Mouse (Mus musculus) kidney, embryonic 15.5 days (tissue): ENCODE data around the gene Malsu1. TPM values are rescaled to one million over a fixed set of nuclear protein-coding genes. Genes with fewer than 3 reads are reported as not detected.
A peak's percentile ranks its signal among the peaks of the same experiment; 100 is the strongest.

Source experiments
- ATAC-seq: fragments of 200-750 bp; cut with Nextera tagmentation; replicated peaks from 2 replicates; pipeline ENCODE4 v1.8.0; 2017; ENCODE audit warnings: moderate TSS enrichment; ENCODE audit not compliant: low FRiP score
- H3K27ac ChIP-seq: fragments of 300-500 bp; sonication (generic); 2 replicates; pipeline ENCODE4 v1.5.1; 2015; ENCODE audit warnings: mild to moderate bottlenecking, inconsistent platforms
- H3K27me3 ChIP-seq: fragments of 300-500 bp; sonication (generic); 2 replicates; pipeline ENCODE4 v1.6.1; 2015; ENCODE audit warnings: inconsistent platforms
- H3K36me3 ChIP-seq: fragments of 300-500 bp; sonication (generic); 2 replicates; pipeline ENCODE4 v1.6.1; 2015; ENCODE audit warnings: inconsistent platforms
- H3K4me1 ChIP-seq: fragments of 300-500 bp; sonication (generic); 2 replicates; pipeline ENCODE4 v1.6.1; 2015; ENCODE audit warnings: inconsistent platforms
- H3K4me2 ChIP-seq: fragments of 300-500 bp; sonication (generic); 2 replicates; pipeline ENCODE4 v1.6.1; 2015; ENCODE audit warnings: moderate library complexity, mild to moderate bottlenecking, inconsistent platforms
- H3K4me3 ChIP-seq: fragments of 300-500 bp; sonication (generic); replicated peaks from 2 replicates; pipeline ENCODE4 v1.5.1; 2015; ENCODE audit warnings: mild to moderate bottlenecking, inconsistent platforms
- H3K9ac ChIP-seq: fragments of 300-500 bp; sonication (generic); 2 replicates; pipeline ENCODE4 v1.6.1; 2015; ENCODE audit warnings: mild to moderate bottlenecking, inconsistent platforms
- H3K9me3 ChIP-seq: fragments of 300-500 bp; sonication (generic); replicated peaks from 2 replicates; pipeline ENCODE4 v1.6.1; 2016; ENCODE audit warnings: inconsistent platforms
- WGBS: fragments of 180-500 bp; shearing (Covaris S2); methylation state at CpG from one replicate; pipeline ENCODE4 v1.1.7; 2015; ENCODE audit warnings: mixed read lengths; 5-methylcytosine and 5-hydroxymethylcytosine counted together
- polyA plus RNA-seq: library from polyadenylated mRNA; unstranded; fragments of >200 nt; fragmentation: Nextera tagmentation; extraction: Ambion mirVana; gene quantifications from 2 replicates; pipeline ENCODE4 v1.2.1, GENCODE M21; 2015

Malsu1 gene
- polyA plus RNA-seq, 1 experiment from 2014 or later: 77.6 TPM

DNA sequence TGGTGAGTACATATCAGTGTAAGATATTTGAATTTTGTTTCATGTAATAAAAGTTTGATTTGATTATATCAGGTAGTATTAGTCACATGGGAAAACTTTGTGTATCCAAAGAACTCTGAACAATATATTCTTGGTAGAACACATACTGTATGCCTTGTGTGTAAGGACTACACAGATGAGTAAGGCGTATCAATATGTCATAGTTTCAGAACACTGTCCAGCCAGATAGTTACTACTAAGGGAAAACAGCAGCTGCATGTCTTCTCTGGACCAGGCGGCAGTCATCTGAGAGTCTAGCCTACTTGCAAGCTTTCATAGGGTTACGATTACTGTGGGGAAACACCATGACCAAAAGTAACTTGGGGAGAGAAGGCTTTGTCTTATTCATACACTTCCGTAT is 9.4 kb downstream of the Malsu1 start:
- Histone ChIP-seq H3K4me2 (no peak overlapping the region), H3K27ac (no peak overlapping the region), H3K36me3 (peaks cover 61% of the 10 kb centered on the region), H3K4me1 (no peaks in the 10 kb centered on the region), H3K9me3 (no peaks in the 10 kb centered on the region), H3K27me3 (no peaks in the 10 kb centered on the region), H3K9ac (no peak overlapping the region), H3K4me3 (no peak overlapping the region)
- WGBS: 85% methylated on average over 4 of the region's 4 CpGs
- no peak for ATAC-seq

DNA sequence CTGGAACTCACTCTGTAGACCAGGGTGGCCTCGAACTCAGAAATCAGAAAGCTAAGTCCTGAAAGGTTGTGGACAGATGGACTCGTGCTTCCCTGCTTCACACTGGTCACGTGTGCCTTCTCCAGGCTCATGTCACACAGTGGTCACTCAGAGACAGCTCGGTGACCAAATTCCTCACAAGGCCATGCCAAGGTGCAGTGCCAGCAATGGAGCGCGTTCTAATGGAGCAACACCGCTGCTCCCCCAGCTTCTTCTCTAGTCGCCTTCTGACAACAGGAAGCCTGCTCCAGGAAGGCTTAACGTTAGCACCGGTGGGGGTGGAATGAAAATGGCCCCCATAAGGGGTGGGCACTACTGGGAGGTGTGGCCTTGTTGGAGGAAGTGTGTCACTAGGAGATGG is 21.4 kb downstream of the Malsu1 start:
- Histone ChIP-seq H3K27me3 (no peaks in the 10 kb centered on the region), H3K4me2 (no peak overlapping the region), H3K4me3 (no peak overlapping the region), H3K9me3 (no peaks in the 10 kb centered on the region), H3K27ac (no peak overlapping the region), H3K36me3 (peaks cover 87% of the 10 kb centered on the region), H3K4me1 (peaks cover 13% of the 10 kb centered on the region; the same call in 1 of the 2 replicates), H3K9ac (no peak overlapping the region)
- 92% methylated on average over 10 of the region's 10 CpGs for WGBS
- no peak for ATAC-seq

DNA sequence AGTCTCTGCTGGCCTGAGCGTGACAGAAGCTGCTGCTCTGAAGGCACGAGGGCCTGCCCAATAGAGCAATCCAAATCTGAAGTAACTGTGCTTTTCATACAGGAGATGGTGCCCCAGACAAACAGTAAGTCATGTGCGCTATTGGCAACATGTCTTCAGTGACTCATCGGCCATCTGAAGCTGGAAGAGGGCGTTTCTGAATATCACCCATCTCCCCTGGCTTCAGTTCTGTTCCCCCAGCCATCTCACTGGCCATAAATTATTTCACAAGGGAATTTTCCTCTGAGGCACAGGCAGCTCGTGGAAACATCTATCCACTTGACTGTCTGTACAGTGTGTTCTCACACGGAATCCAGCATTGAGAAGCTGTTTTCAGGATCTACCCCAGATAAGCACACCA is 22.8 kb downstream of the Malsu1 start:
- no peak overlapping the region for H3K9ac ChIP-seq
- peaks cover 13% of the 10 kb centered on the region; the same call in 1 of the 2 replicates for H3K4me1 ChIP-seq
- H3K4me2 ChIP-seq: no peak overlapping the region
- H3K27ac ChIP-seq: peak overlapping the region; percentile 45; the same call in 1 of the 2 replicates
- no peak overlapping the region for H3K4me3 ChIP-seq
- ATAC-seq: no peak
- peaks cover 83% of the 10 kb centered on the region for H3K36me3 ChIP-seq
- 70% methylated on average over 7 of the region's 7 CpGs for WGBS
- H3K27me3 ChIP-seq: no peaks in the 10 kb centered on the region
- no peaks in the 10 kb centered on the region for H3K9me3 ChIP-seq

DNA sequence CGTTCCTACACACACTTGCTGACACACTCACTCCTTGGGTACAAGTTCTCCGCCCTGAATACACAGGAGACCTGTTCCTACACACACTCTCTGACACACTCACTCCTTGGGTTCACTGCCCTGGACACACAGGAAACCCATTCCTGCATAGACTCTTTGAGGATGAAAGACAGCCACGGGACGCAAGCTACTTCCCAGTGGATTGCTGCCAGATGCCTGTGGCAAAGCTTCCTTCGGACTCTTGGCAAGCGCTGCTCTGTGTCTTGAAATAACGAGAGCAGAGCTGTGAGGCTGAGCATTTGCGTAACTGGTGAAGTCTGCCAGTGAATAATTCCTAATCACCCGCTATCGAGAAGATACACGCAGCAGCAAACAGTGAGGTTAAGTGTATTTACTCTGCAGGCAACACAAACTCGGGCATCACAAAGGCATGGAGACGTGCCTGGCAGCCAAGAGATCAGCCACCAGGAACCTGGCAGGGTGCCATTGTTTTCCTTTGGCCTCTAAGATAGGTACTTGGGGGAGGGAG is 23.4 kb downstream of the Malsu1 start:
- ATAC-seq: no peak
- Histone ChIP-seq H3K27ac (peak overlapping the region; percentile 45; the same call in 1 of the 2 replicates), H3K4me3 (no peak overlapping the region)

DNA sequence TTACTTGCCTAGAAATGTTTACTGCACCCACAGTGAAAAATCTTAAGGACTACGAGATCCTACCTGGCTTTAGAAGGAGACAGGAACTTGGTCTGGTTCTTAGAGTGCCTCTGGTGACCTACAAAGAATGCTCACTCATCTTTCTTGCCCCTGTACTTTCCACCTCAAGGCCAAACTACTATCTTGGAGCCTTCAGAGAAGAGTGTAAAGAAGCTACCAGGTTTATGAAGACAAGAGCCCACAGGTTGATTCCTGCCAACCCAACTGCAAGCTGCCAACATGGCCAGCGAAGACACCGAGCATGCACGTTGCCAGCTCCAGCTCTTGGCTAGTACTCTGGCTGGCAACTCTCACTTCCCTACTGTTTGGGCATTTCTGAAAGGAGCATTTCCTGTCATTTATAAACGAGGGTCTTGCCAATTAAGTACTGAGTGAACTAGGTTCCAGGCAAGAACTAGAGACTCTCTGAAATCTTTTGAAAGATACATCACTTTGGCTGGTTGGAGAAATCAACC is 24.1 kb downstream of the Malsu1 start:
- Histone ChIP-seq H3K9me3 (no peaks in the 10 kb centered on the region), H3K27ac (no peak overlapping the region; the same call in 1 of the 2 replicates), H3K27me3 (no peaks in the 10 kb centered on the region), H3K9ac (no peak overlapping the region), H3K36me3 (peaks cover 81% of the 10 kb centered on the region), H3K4me1 (peaks cover 13% of the 10 kb centered on the region; the same call in 1 of the 2 replicates), H3K4me3 (no peak overlapping the region), H3K4me2 (no peak overlapping the region)
- ATAC-seq: no peak
- WGBS: 86% methylated on average over 5 of the region's 5 CpGs

More for the DNA sequence above, 23.4 kb downstream of the Malsu1 start:
- 64% methylated on average over 13 of the region's 13 CpGs for WGBS
- H3K9me3 ChIP-seq: no peaks in the 10 kb centered on the region
- no peaks in the 10 kb centered on the region for H3K27me3 ChIP-seq
- H3K4me2 ChIP-seq: no peak overlapping the region
- H3K9ac ChIP-seq: no peak overlapping the region
- peaks cover 13% of the 10 kb centered on the region; the same call in 1 of the 2 replicates for H3K4me1 ChIP-seq
- peaks cover 80% of the 10 kb centered on the region for H3K36me3 ChIP-seq

- peaks cover 13% of the 10 kb centered on the region; the same call in 1 of the 2 replicates for H3K4me1 ChIP-seq
- H3K9me3 ChIP-seq: no peaks in the 10 kb centered on the region
- no peak overlapping the region for H3K4me3 ChIP-seq
- H3K27me3 ChIP-seq: no peaks in the 10 kb centered on the region
- 93% methylated on average over 1 of the region's 1 CpGs for WGBS
- no peak overlapping the region for H3K27ac ChIP-seq
- H3K36me3 ChIP-seq: peaks cover 80% of the 10 kb centered on the region
- no peak overlapping the region for H3K9ac ChIP-seq
- no peak overlapping the region for H3K4me2 ChIP-seq
- no peak for ATAC-seq
These were observed 25.5 kb downstream of the Malsu1 start for GRCm38 (mm10) chr6:49099086-49099485.

DNA sequence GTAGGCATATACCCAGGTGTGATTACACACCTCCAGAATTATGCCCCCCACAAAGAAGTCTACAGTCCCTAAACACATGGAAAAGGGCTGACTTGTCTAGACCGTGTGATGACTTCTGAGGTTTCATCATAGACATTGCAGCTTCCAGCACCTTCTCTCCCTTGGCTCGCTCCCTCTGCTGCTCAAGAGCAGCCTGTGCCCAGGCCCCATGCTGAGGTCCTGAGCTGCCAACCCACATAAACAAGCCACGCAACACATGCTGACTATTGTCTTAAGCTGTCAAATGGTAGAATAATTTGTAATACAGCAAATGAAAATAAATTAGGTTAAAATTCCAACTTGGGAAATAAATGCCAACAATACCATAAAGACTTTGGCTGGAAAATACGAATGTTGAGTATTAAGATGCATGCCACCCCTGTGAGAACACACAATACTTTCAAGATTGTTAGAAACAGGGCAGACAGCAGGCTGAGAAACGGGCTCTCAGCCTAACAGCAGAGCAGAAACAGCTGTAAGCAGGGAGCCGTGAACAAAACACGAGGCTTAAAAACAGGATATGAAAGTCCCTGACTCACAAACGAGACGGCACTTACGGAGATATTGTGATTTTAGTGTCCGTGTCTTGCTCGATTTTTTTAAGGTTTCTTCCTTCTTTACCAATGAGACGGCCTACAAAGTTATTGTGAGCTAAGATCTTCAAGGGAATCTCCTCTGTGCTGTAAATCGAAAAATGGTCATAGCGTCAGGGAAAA is 33.3 kb downstream of the Malsu1 start:
- H3K9me3 ChIP-seq: no peaks in the 10 kb centered on the region
- H3K9ac ChIP-seq: no peak overlapping the region
- no peaks in the 10 kb centered on the region for H3K27me3 ChIP-seq
- H3K36me3 ChIP-seq: peaks cover 79% of the 10 kb centered on the region
- WGBS: 91% methylated on average over 15 of the region's 15 CpGs
- H3K4me2 ChIP-seq: no peak overlapping the region
- ATAC-seq: no peak
- H3K4me3 ChIP-seq: no peak overlapping the region
- no peak overlapping the region for H3K27ac ChIP-seq
- no peaks in the 10 kb centered on the region for H3K4me1 ChIP-seq

DNA sequence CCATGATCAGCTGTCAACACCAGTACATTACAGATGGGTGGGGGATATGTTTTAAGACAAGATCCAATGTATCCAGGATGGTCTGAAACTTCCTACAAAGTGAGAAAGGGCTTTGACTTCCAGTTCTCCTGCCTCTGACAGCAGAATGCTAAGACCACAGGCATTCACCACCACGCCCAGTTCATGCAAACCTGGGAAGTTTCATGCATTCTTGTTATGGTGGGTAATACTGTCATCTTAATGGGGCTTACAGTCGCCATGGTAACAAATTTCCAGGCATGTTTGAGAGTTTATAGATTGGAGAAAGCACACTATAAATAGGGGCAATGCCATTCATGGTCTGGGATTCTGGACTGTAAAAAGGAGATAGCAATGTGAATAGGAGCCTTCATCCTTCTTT is 35.6 kb downstream of the Malsu1 start:
- H3K36me3 ChIP-seq: peaks cover 65% of the 10 kb centered on the region
- WGBS: 86% methylated on average over 2 of the region's 2 CpGs
- H3K27me3 ChIP-seq: no peaks in the 10 kb centered on the region
- no peak overlapping the region for H3K4me3 ChIP-seq
- no peak overlapping the region for H3K9ac ChIP-seq
- H3K27ac ChIP-seq: no peak overlapping the region
- no peaks in the 10 kb centered on the region for H3K4me1 ChIP-seq
- no peaks in the 10 kb centered on the region for H3K9me3 ChIP-seq
- H3K4me2 ChIP-seq: no peak overlapping the region
- ATAC-seq: no peak

GRCm38 (mm10) chr6:49113895-49114294 is 40.3 kb downstream of the Malsu1 start:
- no peak for ATAC-seq
- 62% methylated on average over 7 of the region's 7 CpGs for WGBS
- H3K4me3 ChIP-seq: no peak overlapping the region
- H3K4me1 ChIP-seq: no peaks in the 10 kb centered on the region
- no peaks in the 10 kb centered on the region for H3K27me3 ChIP-seq
- no peak overlapping the region for H3K27ac ChIP-seq
- H3K36me3 ChIP-seq: peaks cover 50% of the 10 kb centered on the region
- no peak overlapping the region for H3K9ac ChIP-seq
- no peaks in the 10 kb centered on the region for H3K9me3 ChIP-seq
- no peak overlapping the region for H3K4me2 ChIP-seq

DNA sequence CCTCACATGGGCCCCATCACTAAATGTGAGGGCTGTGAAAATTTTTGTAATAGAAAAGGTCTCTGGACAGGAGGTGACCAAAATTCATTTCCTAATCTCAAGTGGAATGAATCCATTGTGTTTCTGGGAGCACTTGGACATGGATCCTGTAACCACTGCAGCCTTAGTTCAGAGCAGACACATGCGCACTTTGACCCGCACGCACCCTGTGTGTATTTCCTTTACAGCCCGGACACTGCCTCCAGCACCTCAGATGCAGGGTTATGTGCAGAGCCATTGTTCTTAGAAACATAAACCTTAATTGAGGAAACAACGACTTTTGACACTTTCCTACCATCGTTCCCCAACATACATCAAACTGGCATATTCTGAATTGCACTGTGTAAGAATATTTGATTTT is 40.9 kb downstream of the Malsu1 start:
- no peak overlapping the region for H3K4me3 ChIP-seq
- H3K9ac ChIP-seq: no peak overlapping the region
- no peaks in the 10 kb centered on the region for H3K4me1 ChIP-seq
- H3K27me3 ChIP-seq: no peaks in the 10 kb centered on the region
- no peak for ATAC-seq
- 80% methylated on average over 6 of the region's 6 CpGs for WGBS
- no peaks in the 10 kb centered on the region for H3K9me3 ChIP-seq
- no peak overlapping the region for H3K27ac ChIP-seq
- no peak overlapping the region for H3K4me2 ChIP-seq
- H3K36me3 ChIP-seq: peaks cover 46% of the 10 kb centered on the region

DNA sequence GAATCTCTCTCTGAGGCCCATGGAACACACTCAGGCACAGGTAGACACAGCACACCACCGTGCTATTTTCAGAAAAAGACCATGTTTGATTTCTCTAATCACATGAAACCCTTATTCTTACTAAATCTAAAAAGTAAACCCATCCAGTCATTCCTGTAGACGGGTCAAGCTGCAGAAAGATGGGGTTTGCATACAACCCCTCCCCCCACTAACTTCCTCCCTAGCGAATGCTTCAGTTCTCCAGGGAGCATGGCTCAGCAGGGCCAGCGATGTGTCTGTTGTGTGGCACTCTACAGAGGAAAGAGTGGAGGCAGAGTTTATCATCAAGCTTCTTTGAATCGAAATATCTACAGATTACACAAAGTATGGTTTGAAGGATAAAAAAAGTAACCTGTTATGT is 42.0 kb downstream of the Malsu1 start:
- peaks cover 41% of the 10 kb centered on the region for H3K36me3 ChIP-seq
- H3K4me2 ChIP-seq: no peak overlapping the region
- H3K4me3 ChIP-seq: no peak overlapping the region
- WGBS: 80% methylated on average over 5 of the region's 5 CpGs
- no peaks in the 10 kb centered on the region for H3K9me3 ChIP-seq
- no peak overlapping the region for H3K9ac ChIP-seq
- no peaks in the 10 kb centered on the region for H3K27me3 ChIP-seq
- no peak overlapping the region for H3K27ac ChIP-seq
- H3K4me1 ChIP-seq: no peaks in the 10 kb centered on the region
- ATAC-seq: no peak

- Histone ChIP-seq H3K4me1 (no peaks in the 10 kb centered on the region), H3K4me3 (no peak overlapping the region), H3K36me3 (peaks cover 41% of the 10 kb centered on the region), H3K9ac (no peak overlapping the region), H3K27ac (no peak overlapping the region), H3K9me3 (no peaks in the 10 kb centered on the region), H3K27me3 (no peaks in the 10 kb centered on the region), H3K4me2 (no peak overlapping the region)
- WGBS: 89% methylated on average over 8 of the region's 8 CpGs
- ATAC-seq: no peak
These were observed 42.6 kb downstream of the Malsu1 start for GRCm38 (mm10) chr6:49116241-49116640.
